Comparison of ENCODE assay signal across 17 mouse cellular contexts in the genomic region with DNA sequence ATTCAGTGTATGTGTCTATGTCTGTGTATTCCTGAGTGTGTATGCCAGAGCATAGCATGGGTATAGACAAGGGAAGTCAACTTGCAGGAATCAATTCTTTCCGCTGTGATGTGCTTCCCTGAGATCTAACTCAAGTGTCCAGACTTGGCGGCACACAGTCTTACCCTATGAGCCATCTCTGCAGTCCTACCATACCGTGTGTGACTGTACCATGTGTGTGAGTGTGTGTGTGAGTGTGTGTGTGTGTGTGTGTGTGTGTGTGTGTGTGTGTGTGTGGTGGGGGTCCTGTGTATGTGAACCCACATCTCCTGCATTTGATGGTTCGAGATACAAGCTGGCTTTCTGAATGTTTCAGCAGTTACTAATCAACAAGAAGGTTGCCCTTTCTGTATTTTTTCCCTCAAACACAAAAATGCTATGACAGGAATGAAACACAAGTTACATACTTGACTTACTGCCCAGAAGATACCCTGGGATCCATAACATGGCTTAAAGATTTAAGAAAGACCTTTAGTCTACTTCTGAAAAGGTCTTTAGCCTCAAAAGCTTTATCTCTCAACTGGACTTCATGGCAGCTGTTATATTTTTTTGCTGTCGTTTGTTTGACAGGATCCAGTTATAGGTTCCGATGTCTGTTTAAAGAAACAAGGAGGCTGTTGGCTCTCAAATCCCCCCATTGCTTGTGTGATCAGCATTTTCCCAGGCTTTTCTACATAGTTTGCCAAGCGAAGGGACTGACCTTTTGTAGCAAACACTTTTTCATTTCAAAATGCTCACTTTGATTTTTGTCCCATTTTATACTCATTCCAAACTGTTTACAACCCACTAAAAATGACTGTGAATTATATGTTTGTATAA.
DNase-seq lines count a peak whose midpoint lies in the region; ATAC-seq and TF ChIP-seq lines count a peak whose summit lies in the region.
"Had no signal": no experiment of that assay in that cellular context is flagged by ENCODE, and none has a peak within 500 bp of the region (broad histone marks: within the 10 kb centered on the region; RNA-seq: fewer than 3 reads in every experiment).

No protein-coding gene starts in this region.

- no peaks in the 10 kb centered on the region for H3K27me3 ChIP-seq in lung, embryonic 15.5 days
- H3K27me3 ChIP-seq in limb, embryonic 15.5 days, result no peaks in the 10 kb centered on the region
- H3K27me3 ChIP-seq in stomach, postnatal 0 days (ENCODE audit: control insufficient read depth, insufficient read depth, low read length), result no peaks in the 10 kb centered on the region
- H3K27me3 ChIP-seq: embryonic facial prominence, embryonic 15.5 days; forebrain, embryonic 15.5 days; heart, embryonic 15.5 days; hindbrain, embryonic 13.5 days; neural tube, embryonic 12.5 days had no signal

- intact Hi-C loops in gastrocnemius, adult 2 months (cut with DNase I), result loop anchor here (5.0 kb wide), 1 partner anchor 44 kb away; no protein-coding TSS in a partner anchor
- intact Hi-C loops in gastrocnemius, postnatal 14 days (cut with DNase I; ENCODE audit: low total_unique reads), result no loop called here

- DNase-seq in gastrocnemius, adult 2 months, result no peak
- DNase-seq in gastrocnemius, postnatal 14 days, result no peak
- no peak for DNase-seq in lung, adult 2 months
- DNase-seq in stomach, postnatal 0 days (ENCODE audit: low spot score), result no peak
- no peak for DNase-seq in gastrocnemius, postnatal 4 days (ENCODE audit: low spot score in 2 of 2)
- no peak for DNase-seq in layer of hippocampus, adult 11-12 months (ENCODE audit: low spot score)
- DNase-seq: cerebellum, adult 11 months; gastrocnemius, postnatal 25 days; retina, postnatal 1 day had no signal

- TF ChIP-seq CTCF in gastrocnemius, adult 2 months (IDR thresholded peaks at IDR 0.05), result no peak
- TF ChIP-seq CTCF in lung, adult 2 months (IDR thresholded peaks at IDR 0.05; ENCODE audit: insufficient read depth, low read length), result no peak
- TF ChIP-seq CTCF in stomach, postnatal 0 days (IDR thresholded peaks at IDR 0.05; ENCODE audit: low read depth), result no peak

- no peaks in the 10 kb centered on the region for H3K9me3 ChIP-seq in lung, embryonic 15.5 days
- no peaks in the 10 kb centered on the region for H3K9me3 ChIP-seq in limb, embryonic 15.5 days
- H3K9me3 ChIP-seq in stomach, postnatal 0 days (ENCODE audit: control insufficient read depth, low read length), result no peaks in the 10 kb centered on the region
- H3K9me3 ChIP-seq: embryonic facial prominence, embryonic 15.5 days; forebrain, embryonic 15.5 days; heart, embryonic 15.5 days; hindbrain, embryonic 13.5 days; neural tube, embryonic 12.5 days had no signal

- 53% methylated on average over 7 of the region's 7 CpGs for WGBS in lung, embryonic 15.5 days
- WGBS in lung, adult 2 months, result 67% methylated on average over 7 of the region's 7 CpGs
- WGBS in limb, embryonic 15.5 days, result 66% methylated on average over 7 of the region's 7 CpGs
- 57% methylated on average over 7 of the region's 7 CpGs for WGBS in stomach, postnatal 0 days

- no peak overlapping the region for H3K9ac ChIP-seq in lung, embryonic 15.5 days
- H3K9ac ChIP-seq in limb, embryonic 15.5 days, result no peak overlapping the region
- H3K9ac ChIP-seq in stomach, postnatal 0 days (ENCODE audit: low read length), result no peak overlapping the region
- H3K9ac ChIP-seq: embryonic facial prominence, embryonic 15.5 days; forebrain, embryonic 15.5 days; heart, embryonic 15.5 days; hindbrain, embryonic 13.5 days; neural tube, embryonic 12.5 days had no signal

- no peak overlapping the region for H3K4me2 ChIP-seq in lung, embryonic 15.5 days
- H3K4me2 ChIP-seq in limb, embryonic 15.5 days, result no peak overlapping the region
- H3K4me2 ChIP-seq in stomach, postnatal 0 days (replicated peaks; ENCODE audit: low read depth), result no peak overlapping the region
- H3K4me2 ChIP-seq: embryonic facial prominence, embryonic 15.5 days; forebrain, embryonic 15.5 days; heart, embryonic 15.5 days; hindbrain, embryonic 13.5 days; neural tube, embryonic 12.5 days had no signal

- no peak overlapping the region for H3K4me3 ChIP-seq in gastrocnemius, adult 2 months
- no peak overlapping the region for H3K4me3 ChIP-seq in lung, embryonic 15.5 days
- no peak overlapping the region for H3K4me3 ChIP-seq in lung, adult 2 months (replicated peaks; ENCODE audit: extremely low read depth, low read depth, low read length)
- H3K4me3 ChIP-seq in limb, embryonic 15.5 days, result no peak overlapping the region
- H3K4me3 ChIP-seq in stomach, postnatal 0 days (ENCODE audit: low read depth, low read length), result no peak overlapping the region
- H3K4me3 ChIP-seq: embryonic facial prominence, embryonic 15.5 days; forebrain, embryonic 15.5 days; heart, embryonic 15.5 days; hindbrain, embryonic 13.5 days; neural tube, embryonic 12.5 days had no signal

- ATAC-seq in lung, embryonic 15.5 days (ENCODE audit: borderline replicate concordance, extremely low read depth, low FRiP score, low TSS enrichment), result peak; percentile 80
- ATAC-seq in limb, embryonic 15.5 days (ENCODE audit: insufficient number of reproducible peaks, low FRiP score, low TSS enrichment, low read depth), result no peak
- no peak for ATAC-seq in stomach, postnatal 0 days (ENCODE audit: low FRiP score, low TSS enrichment)
- ATAC-seq: forebrain, embryonic 15.5 days; midbrain, embryonic 16.5 days had no signal

- TF ChIP-seq EP300 in stomach, postnatal 0 days (optimal IDR thresholded peaks at IDR 0.05), result no peak

- H3K36me3 ChIP-seq in lung, embryonic 15.5 days, result no peaks in the 10 kb centered on the region
- no peaks in the 10 kb centered on the region for H3K36me3 ChIP-seq in limb, embryonic 15.5 days
- no peaks in the 10 kb centered on the region for H3K36me3 ChIP-seq in stomach, postnatal 0 days (ENCODE audit: control insufficient read depth, insufficient read depth, low read length)
- H3K36me3 ChIP-seq: embryonic facial prominence, embryonic 15.5 days; forebrain, embryonic 15.5 days; heart, embryonic 15.5 days; hindbrain, embryonic 13.5 days; neural tube, embryonic 12.5 days had no signal

- H3K4me1 ChIP-seq in lung, embryonic 15.5 days, result peaks cover 7% of the 10 kb centered on the region
- no peaks in the 10 kb centered on the region; the same call in 1 of the 2 replicates for H3K4me1 ChIP-seq in lung, adult 2 months (ENCODE audit: control insufficient read depth, insufficient read depth, low read length)
- H3K4me1 ChIP-seq in limb, embryonic 15.5 days, result 0 out of 2 replicates have a peak, but pooled peaks cover 2% of the 10 kb centered on the region
- no peaks in the 10 kb centered on the region; the same call in 1 of the 2 replicates for H3K4me1 ChIP-seq in stomach, postnatal 0 days (replicated peaks; ENCODE audit: control insufficient read depth, insufficient read depth)
- H3K4me1 ChIP-seq: forebrain, embryonic 15.5 days; hindbrain, embryonic 13.5 days; neural tube, embryonic 12.5 days had no signal

- peak overlapping the region; percentile 82 for H3K27ac ChIP-seq in gastrocnemius, adult 2 months
- H3K27ac ChIP-seq in lung, embryonic 15.5 days, result peak overlapping the region; percentile 86
- 0 out of 2 replicates have a peak overlapping the region, but pooled peaks have one; percentile 38 for H3K27ac ChIP-seq in limb, embryonic 15.5 days
- H3K27ac ChIP-seq in stomach, postnatal 0 days (replicated peaks), result peak overlapping the region; percentile 61
- H3K27ac ChIP-seq: embryonic facial prominence, embryonic 15.5 days; forebrain, embryonic 15.5 days; heart, embryonic 15.5 days; hindbrain, embryonic 13.5 days; neural tube, embryonic 12.5 days had no signal

- no peak for TF ChIP-seq POLR2A in lung, adult 2 months (IDR thresholded peaks at IDR 0.05; ENCODE audit: borderline replicate concordance, extremely low read depth, low read depth, low read length)
